Mouse (Mus musculus) midbrain, embryonic 11.5 days (tissue): ENCODE measurements at regions not wholly inside any gene's neighbourhood (a gene's known extent, or its start where the extent isn't known, plus 50 kb on each side); places are given as distances from the start of the nearest gene placed in this dataset.
"Not testable (repeated sequence)": the region's sequence is repeated elsewhere in the genome, so short reads cannot be mapped to it uniquely, and the experiment has no call there.

Experiments used
- ATAC-seq: fragments of 200-750 bp; cut with Nextera tagmentation; 2 replicates; pipeline ENCODE4 v1.8.0; 2017; ENCODE audit warnings: moderate TSS enrichment, moderate library complexity; ENCODE audit not compliant: low FRiP score
- DNase-seq: peaks from one replicate; pipeline ENCODE4 v3.0.0; 2015; ENCODE audit warnings: low spot score; ENCODE audit errors: missing footprints
- H3K27ac ChIP-seq: fragments of 300-500 bp; sonication (generic); 2 replicates; pipeline ENCODE4 v1.5.1; 2014; ENCODE audit warnings: low read depth, low read length
- H3K27me3 ChIP-seq: fragments of 300-500 bp; sonication (generic); 2 replicates; pipeline ENCODE4 v1.6.1; 2014; ENCODE audit warnings: mild to moderate bottlenecking, low read length, moderate library complexity, mixed read lengths; ENCODE audit not compliant: control insufficient read depth, insufficient read depth
- H3K36me3 ChIP-seq: fragments of 300-500 bp; sonication (generic); 2 replicates; pipeline ENCODE4 v1.6.1; 2014; ENCODE audit warnings: mild to moderate bottlenecking, low read length, moderate library complexity, mixed read lengths; ENCODE audit not compliant: control insufficient read depth, insufficient read depth
- H3K4me1 ChIP-seq: fragments of 300-500 bp; sonication (generic); 2 replicates; pipeline ENCODE4 v1.6.1; 2014; ENCODE audit warnings: low read length; ENCODE audit not compliant: control insufficient read depth, insufficient read depth
- H3K4me2 ChIP-seq: fragments of 300-500 bp; sonication (generic); 2 replicates; pipeline ENCODE4 v1.6.1; 2014; ENCODE audit warnings: mild to moderate bottlenecking, moderate library complexity
- H3K4me3 ChIP-seq: fragments of 300-500 bp; sonication (generic); 2 replicates; pipeline ENCODE4 v1.5.1; 2014; ENCODE audit warnings: low read depth, low read length
- H3K9ac ChIP-seq: fragments of 300-500 bp; sonication (generic); 2 replicates; pipeline ENCODE4 v1.6.1; 2014; ENCODE audit warnings: low read length
- H3K9me3 ChIP-seq: fragments of 300-500 bp; sonication (generic); 2 replicates; pipeline ENCODE4 v1.6.1; 2016; ENCODE audit warnings: low read length; ENCODE audit not compliant: control insufficient read depth
- WGBS: fragments of 180-500 bp; shearing (Covaris S2); extraction: QIAGEN DNeasy Blood & Tissue Kit; methylation state at CpG from one replicate; pipeline ENCODE4 v1.1.7; 2014; 5-methylcytosine and 5-hydroxymethylcytosine counted together

GRCm38 (mm10) chr10:85731163-85731562 is 98.1 kb upstream of the Pwp1 start:
- not testable (repeated sequence) for H3K9ac ChIP-seq, H3K4me3 ChIP-seq, H3K27ac ChIP-seq, ATAC-seq, H3K27me3 ChIP-seq, H3K4me2 ChIP-seq, DNase-seq, H3K36me3 ChIP-seq, H3K9me3 ChIP-seq, H3K4me1 ChIP-seq
- WGBS, result 91% methylated on average over 3 of the region's 4 CpGs

GRCm38 (mm10) chr10:85731796-85732388 is 97.4 kb upstream of the Pwp1 start:
- not testable (repeated sequence) for H3K36me3 ChIP-seq, DNase-seq, H3K4me2 ChIP-seq, H3K9ac ChIP-seq, H3K27me3 ChIP-seq, H3K27ac ChIP-seq, H3K4me3 ChIP-seq, H3K4me1 ChIP-seq, H3K9me3 ChIP-seq
- 35% methylated on average over 10 of the region's 13 CpGs for WGBS
- ATAC-seq, result peak; percentile 40; the same call in 1 of the 2 replicates

DNA sequence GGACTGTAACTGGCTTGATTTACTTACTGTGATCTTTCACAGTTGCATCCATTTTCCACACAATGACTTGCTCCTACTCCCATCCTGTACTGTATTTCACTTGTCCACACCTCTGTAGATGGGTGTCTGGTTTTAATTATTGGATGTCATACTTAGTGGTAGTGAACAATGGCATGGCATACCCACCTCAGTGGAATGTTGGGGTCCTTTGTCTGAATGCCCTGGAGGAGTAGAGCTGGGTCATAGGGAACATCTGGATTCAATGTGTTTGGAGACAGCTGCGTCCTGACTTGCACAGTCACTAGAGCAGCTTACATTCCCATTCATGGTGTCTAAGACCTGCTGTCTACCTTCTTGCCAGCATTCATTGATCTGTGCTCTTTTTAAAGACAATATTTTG is 91.5 kb upstream of the Pwp1 start:
- H3K27ac ChIP-seq, result no peak overlapping the region
- no peaks in the 10 kb centered on the region for H3K9me3 ChIP-seq
- ATAC-seq, result no peak
- H3K4me3 ChIP-seq, result no peak overlapping the region
- no peaks in the 10 kb centered on the region for H3K36me3 ChIP-seq
- H3K4me1 ChIP-seq, result no peaks in the 10 kb centered on the region
- H3K9ac ChIP-seq, result no peak overlapping the region
- WGBS, result 68% methylated on average over 1 of the region's 1 CpGs
- no peaks in the 10 kb centered on the region for H3K27me3 ChIP-seq
- DNase-seq, result no peak
- H3K4me2 ChIP-seq, result no peak overlapping the region

- H3K36me3 ChIP-seq, result no peaks in the 10 kb centered on the region
- no peaks in the 10 kb centered on the region for H3K4me1 ChIP-seq
- no peak overlapping the region for H3K4me2 ChIP-seq
- no peak overlapping the region for H3K9ac ChIP-seq
- no peak overlapping the region for H3K4me3 ChIP-seq
- WGBS, result 64% methylated on average over 3 of the region's 3 CpGs
- ATAC-seq (no peak), DNase-seq (no peak)
- H3K9me3 ChIP-seq, result no peaks in the 10 kb centered on the region
- no peak overlapping the region for H3K27ac ChIP-seq
- no peaks in the 10 kb centered on the region for H3K27me3 ChIP-seq
Observed at GRCm38 (mm10) chr10:85739008-85739407, 90.3 kb upstream of the Pwp1 start.

DNA sequence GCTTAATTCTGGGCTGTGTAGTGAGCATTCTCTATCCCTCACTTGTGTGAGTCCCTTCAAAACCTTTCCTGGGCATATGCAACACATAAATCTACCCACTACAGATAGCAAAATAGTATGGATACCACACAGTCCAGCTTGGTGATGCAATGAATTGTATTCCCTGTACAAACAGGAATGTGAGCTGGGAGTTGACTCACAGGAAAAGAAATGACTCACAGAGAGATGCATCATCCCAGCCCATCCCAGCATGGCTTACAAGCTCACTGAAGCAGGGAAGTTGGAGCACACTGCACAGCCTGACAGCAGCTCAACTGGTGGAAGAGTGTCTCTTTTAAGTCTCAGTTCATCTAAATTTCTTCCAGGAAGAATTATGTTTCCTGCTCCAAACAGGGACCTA is 89.7 kb upstream of the Pwp1 start:
- not testable (repeated sequence) for H3K9ac ChIP-seq, H3K27ac ChIP-seq, H3K9me3 ChIP-seq, H3K4me1 ChIP-seq, H3K27me3 ChIP-seq, H3K4me3 ChIP-seq, DNase-seq, ATAC-seq, H3K4me2 ChIP-seq, H3K36me3 ChIP-seq

GRCm38 (mm10) chr10:85741972-85742371 is 87.3 kb upstream of the Pwp1 start:
- DNase-seq (no peak), ATAC-seq (no peak)
- Histone ChIP-seq H3K9me3 (no peaks in the 10 kb centered on the region), H3K4me2 (no peak overlapping the region), H3K27ac (no peak overlapping the region), H3K4me1 (no peaks in the 10 kb centered on the region), H3K9ac (no peak overlapping the region), H3K27me3 (no peaks in the 10 kb centered on the region), H3K36me3 (no peaks in the 10 kb centered on the region), H3K4me3 (no peak overlapping the region)
- 82% methylated on average over 5 of the region's 5 CpGs for WGBS

GRCm38 (mm10) chr10:85745390-85745789 is 83.9 kb upstream of the Pwp1 start:
- H3K36me3 ChIP-seq, DNase-seq, H3K4me3 ChIP-seq, H3K9me3 ChIP-seq, H3K27ac ChIP-seq, H3K4me1 ChIP-seq, H3K27me3 ChIP-seq, ATAC-seq, H3K9ac ChIP-seq, H3K4me2 ChIP-seq: not testable (repeated sequence)
- 75% methylated on average over 7 of the region's 7 CpGs for WGBS

DNA sequence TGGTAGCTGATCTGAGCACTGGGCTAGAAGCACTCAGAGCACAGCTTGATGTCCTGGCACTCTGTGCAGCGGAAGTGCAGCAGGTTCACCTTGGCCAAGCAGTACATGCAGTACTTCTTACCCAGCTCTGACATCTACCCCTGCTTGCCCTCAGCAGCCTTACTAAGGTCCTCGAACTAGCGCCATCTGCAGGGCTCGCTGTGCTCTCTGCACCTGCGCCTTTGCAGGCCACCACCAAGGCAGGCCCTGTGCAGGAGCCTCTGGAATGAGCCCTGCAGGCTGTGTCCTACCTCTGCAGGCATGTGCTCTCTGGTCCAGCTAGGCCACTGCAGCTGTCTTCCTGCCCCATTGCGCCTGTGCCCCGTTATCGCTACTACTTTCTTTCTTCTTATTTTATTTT is 83.5 kb upstream of the Pwp1 start:
- not testable (repeated sequence) for H3K9ac ChIP-seq, ATAC-seq, H3K4me3 ChIP-seq, H3K4me2 ChIP-seq, H3K36me3 ChIP-seq, H3K9me3 ChIP-seq, H3K27me3 ChIP-seq, DNase-seq, H3K27ac ChIP-seq, H3K4me1 ChIP-seq
- WGBS, result 70% methylated on average over 4 of the region's 8 CpGs

DNA sequence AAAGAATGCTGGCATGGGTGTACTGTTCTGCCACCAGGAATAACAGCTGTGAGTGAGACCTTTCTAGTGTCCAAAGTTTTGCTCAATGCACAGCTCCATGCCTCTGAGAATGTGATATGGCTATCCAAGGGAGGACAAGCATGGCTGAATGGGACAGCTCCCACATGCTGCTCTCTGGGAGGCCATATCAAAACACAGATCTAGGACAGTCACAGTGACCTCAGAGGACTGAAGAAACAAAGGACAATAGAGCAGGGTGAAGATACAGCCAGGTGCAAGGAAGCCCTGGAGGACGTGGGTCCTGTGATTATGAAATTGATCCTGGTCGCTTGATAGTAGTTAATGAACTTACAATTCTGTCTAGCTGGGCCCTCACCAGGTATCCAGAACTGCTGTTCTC is 79.7 kb upstream of the Pwp1 start:
- H3K36me3 ChIP-seq, result not testable (repeated sequence)
- WGBS, result 83% methylated on average over 2 of the region's 2 CpGs

DNA sequence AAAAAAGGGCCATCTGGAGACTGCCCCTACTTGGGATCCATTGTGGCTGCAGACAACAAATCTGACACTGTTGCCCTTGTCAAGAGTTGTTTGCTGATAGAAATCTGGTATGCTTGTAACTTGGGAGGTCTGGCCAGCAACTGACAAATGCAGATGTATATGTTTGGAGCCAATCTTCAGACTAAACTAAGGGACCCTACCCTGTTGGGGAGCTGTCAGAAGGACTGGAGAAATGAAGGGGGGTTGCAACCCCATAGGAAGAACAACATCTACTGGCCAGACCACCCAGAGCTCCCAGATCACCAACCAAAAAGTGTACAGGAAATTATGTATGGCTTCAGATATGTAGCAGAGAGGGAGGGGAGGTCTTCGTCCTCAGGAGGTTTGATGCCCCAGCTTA is 54.3 kb upstream of the Pwp1 start:
- no peak overlapping the region for H3K27ac ChIP-seq
- WGBS, result 73% methylated on average over 1 of the region's 1 CpGs
- no peaks in the 10 kb centered on the region for H3K4me1 ChIP-seq
- no peak overlapping the region for H3K4me2 ChIP-seq
- no peak overlapping the region for H3K4me3 ChIP-seq
- no peaks in the 10 kb centered on the region for H3K36me3 ChIP-seq
- no peak for DNase-seq
- no peaks in the 10 kb centered on the region for H3K9me3 ChIP-seq
- no peaks in the 10 kb centered on the region for H3K27me3 ChIP-seq
- no peak overlapping the region for H3K9ac ChIP-seq
- no peak for ATAC-seq

More for the DNA sequence above, 79.7 kb upstream of the Pwp1 start:
- H3K4me2 ChIP-seq, H3K27ac ChIP-seq, H3K9me3 ChIP-seq, H3K4me3 ChIP-seq, DNase-seq, H3K4me1 ChIP-seq, H3K27me3 ChIP-seq, ATAC-seq, H3K9ac ChIP-seq: not testable (repeated sequence)
